Mouse (Mus musculus) spleen, adult 2 months (tissue): Measurements from ENCODE around the gene Fancd2. TPM values are rescaled to one million over a fixed set of nuclear protein-coding genes. Genes with fewer than 3 reads are reported as not detected.
A peak's percentile ranks its signal among the peaks of the same experiment; 100 is the strongest.

Experiments used
- DNase-seq, 2 experiments: peaks; one replicate each; pipeline versions ENCODE4 v3.0.0 to v3.0.0-alpha.2; 2012 to 2021; ENCODE audit warnings: low spot score in 2 of 2, low read depth in 1 of 2
- H3K27ac ChIP-seq: fragments of 200-500 bp; 2 replicates; pipeline ENCODE4 v1.5.1; 2012; ENCODE audit warnings: low read length, inconsistent platforms; ENCODE audit not compliant: insufficient read depth
- H3K27me3 ChIP-seq: fragments of 200-500 bp; 2 replicates; pipeline ENCODE4 v1.6.1; 2012; ENCODE audit warnings: mild to moderate bottlenecking, moderate library complexity, low read length, inconsistent platforms; ENCODE audit not compliant: control insufficient read depth, insufficient read depth
- H3K36me3 ChIP-seq: fragments of 200-500 bp; 2 replicates; pipeline ENCODE4 v1.6.1; 2012; ENCODE audit warnings: mild to moderate bottlenecking, low read length, inconsistent platforms; ENCODE audit not compliant: control insufficient read depth, insufficient read depth
- H3K4me1 ChIP-seq: fragments of 200-500 bp; 2 replicates; pipeline ENCODE4 v1.6.1; 2011; ENCODE audit warnings: inconsistent platforms; ENCODE audit not compliant: control insufficient read depth, insufficient read depth, insufficient read length
- H3K4me3 ChIP-seq: fragments of 200-500 bp; 2 replicates; pipeline ENCODE4 v1.5.1; 2011; ENCODE audit warnings: mild to moderate bottlenecking, inconsistent platforms; ENCODE audit not compliant: insufficient read depth, insufficient read length; ENCODE audit errors: extremely low read depth
- CTCF ChIP-seq: fragments of 200-500 bp; IDR thresholded peaks from 2 replicates; pipeline ENCODE4 v1.5.1; 2011; ENCODE audit warnings: mild to moderate bottlenecking, inconsistent platforms; ENCODE audit not compliant: insufficient read depth, insufficient read length, insufficient replicate concordance; ENCODE audit errors: extremely low read depth
- POLR2A ChIP-seq: fragments of 200-500 bp; IDR thresholded peaks from 2 replicates; pipeline ENCODE4 v1.6.1; 2011; ENCODE audit warnings: low read depth, low read length, inconsistent platforms
- WGBS: fragments of 180-500 bp; shearing (Covaris S2); methylation state at CpG from one replicate; pipeline ENCODE4 v1.1.7; 2018; 5-methylcytosine and 5-hydroxymethylcytosine counted together
- polyA plus RNA-seq: library from polyadenylated mRNA; depleted of rRNA; stranded (reverse); fragments of >200 nt; gene quantifications from 2 replicates; pipeline ENCODE4 v1.2.3, GENCODE M21; 2012

Fancd2 gene
- polyA plus RNA-seq, 1 experiment: 2.8 TPM

DNA sequence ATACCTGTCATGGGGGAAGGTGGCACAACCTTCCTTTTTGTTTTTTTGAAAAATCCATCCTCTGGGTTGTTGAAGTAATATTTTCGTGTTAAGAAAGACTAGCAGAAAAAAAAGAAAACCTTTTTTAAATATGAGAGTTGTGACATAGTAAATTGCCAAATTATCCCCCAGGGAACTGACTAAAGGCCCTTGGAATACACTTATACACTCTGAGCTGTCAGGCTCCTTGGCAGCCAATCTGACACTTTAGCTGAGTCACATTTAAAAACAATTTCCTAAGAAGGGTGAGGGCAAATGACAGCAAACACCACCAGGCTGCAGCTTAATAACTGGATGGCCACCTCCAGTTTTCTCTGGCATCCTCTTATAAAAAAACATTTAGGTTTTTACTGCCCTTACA is 9.2 kb upstream of the Fancd2 start:
- H3K36me3 ChIP-seq: peaks cover 30% of the 10 kb centered on the region
- H3K4me1 ChIP-seq: peaks cover 7% of the 10 kb centered on the region; the same call in 1 of the 2 replicates
- TF ChIP-seq POLR2A (no peak), CTCF (no peak)
- no peak overlapping the region for H3K27ac ChIP-seq
- DNase-seq: no peak
- H3K27me3 ChIP-seq: no peaks in the 10 kb centered on the region
- H3K4me3 ChIP-seq: no peak overlapping the region
- WGBS: 86% methylated on average over 1 of the region's 1 CpGs

DNA sequence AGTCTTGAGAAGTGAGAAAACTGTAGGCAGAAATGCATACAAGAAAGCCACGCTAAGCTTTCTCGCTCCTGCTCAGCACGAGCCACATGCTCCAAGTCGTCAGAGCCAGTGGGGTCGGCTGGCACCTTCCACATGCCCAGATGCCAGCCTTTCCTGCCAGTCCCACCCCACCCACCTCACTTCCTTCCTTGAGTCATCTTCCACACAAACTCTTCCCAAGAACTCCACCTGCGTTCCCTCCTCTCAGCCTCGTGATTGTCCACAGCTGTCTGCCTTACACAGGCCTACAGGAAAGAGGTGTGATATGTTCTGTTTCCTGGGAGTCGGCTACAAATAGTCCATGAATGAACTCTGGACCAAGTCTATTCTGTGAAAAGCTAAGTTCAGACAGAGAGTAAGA is 8.1 kb upstream of the Fancd2 start:
- no peaks in the 10 kb centered on the region for H3K27me3 ChIP-seq
- no peaks in the 10 kb centered on the region for H3K4me1 ChIP-seq
- no peak overlapping the region for H3K4me3 ChIP-seq
- TF ChIP-seq CTCF (no peak), POLR2A (no peak)
- no peak for DNase-seq
- 59% methylated on average over 8 of the region's 8 CpGs for WGBS
- H3K27ac ChIP-seq: no peak overlapping the region
- peaks cover 30% of the 10 kb centered on the region for H3K36me3 ChIP-seq

DNA sequence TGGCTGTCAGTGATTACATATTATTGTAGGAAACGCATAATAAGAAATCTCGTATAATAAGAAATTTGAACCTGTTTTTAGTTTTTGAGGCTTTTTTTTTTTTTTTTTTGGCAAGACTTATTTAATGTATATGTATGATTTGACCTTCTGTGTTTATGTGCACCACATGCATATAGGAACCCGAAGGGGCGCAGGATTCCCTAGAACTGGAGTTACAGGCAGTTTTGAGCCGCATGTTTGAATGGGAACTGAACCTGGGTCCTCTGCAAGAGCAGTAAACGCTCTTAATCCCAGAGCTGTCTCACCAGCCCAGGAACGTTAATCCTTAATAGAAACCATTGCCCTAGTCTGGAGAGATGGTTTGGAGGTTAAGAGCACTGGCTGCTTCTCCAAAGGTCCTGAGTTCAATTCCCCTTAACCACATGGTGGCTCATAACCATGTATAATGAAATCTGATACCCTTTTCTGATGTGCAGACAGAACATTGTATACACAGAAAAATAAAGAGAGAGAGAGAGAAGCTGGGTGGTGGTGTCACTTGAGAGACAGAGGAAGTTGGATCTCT is 440 bp downstream of the Fancd2 start:
- no peak for TF ChIP-seq CTCF
- no peak for TF ChIP-seq POLR2A
- Histone ChIP-seq H3K4me3 (peak overlapping the region; percentile 99), H3K4me1 (peaks cover 7% of the 10 kb centered on the region), H3K27me3 (no peaks in the 10 kb centered on the region), H3K27ac (0 out of 2 replicates have a peak overlapping the region, but pooled peaks have one; percentile 77), H3K36me3 (no peaks in the 10 kb centered on the region)
- DNase-seq: no peak
- WGBS: 5% methylated on average over 7 of the region's 7 CpGs

DNA sequence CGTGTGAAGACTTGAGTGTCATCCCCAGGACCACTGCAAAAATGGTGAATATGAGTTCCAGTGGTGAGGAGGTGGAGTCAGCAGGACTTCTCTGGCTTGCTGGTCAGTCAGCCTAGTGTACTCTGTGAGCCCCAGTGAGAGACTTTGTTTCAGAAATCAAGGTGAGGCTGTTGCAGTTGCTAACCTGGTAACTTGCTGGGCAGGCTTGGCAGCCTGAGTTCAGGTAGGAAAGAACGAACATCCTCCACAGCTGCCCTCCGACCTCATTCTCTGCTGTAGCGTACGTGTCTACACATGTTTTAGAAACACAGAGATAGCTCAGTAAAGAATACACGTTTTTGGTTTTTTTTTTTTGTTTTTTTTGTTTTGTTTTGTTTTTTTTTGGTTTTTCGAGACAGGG is 3.4 kb downstream of the Fancd2 start:
- Histone ChIP-seq H3K27ac (no peak overlapping the region), H3K36me3 (no peaks in the 10 kb centered on the region), H3K4me1 (peaks cover 4% of the 10 kb centered on the region), H3K27me3 (no peaks in the 10 kb centered on the region), H3K4me3 (no peak overlapping the region)
- WGBS: 90% methylated on average over 7 of the region's 7 CpGs
- TF ChIP-seq POLR2A (no peak), CTCF (no peak)
- DNase-seq: no peak

DNA sequence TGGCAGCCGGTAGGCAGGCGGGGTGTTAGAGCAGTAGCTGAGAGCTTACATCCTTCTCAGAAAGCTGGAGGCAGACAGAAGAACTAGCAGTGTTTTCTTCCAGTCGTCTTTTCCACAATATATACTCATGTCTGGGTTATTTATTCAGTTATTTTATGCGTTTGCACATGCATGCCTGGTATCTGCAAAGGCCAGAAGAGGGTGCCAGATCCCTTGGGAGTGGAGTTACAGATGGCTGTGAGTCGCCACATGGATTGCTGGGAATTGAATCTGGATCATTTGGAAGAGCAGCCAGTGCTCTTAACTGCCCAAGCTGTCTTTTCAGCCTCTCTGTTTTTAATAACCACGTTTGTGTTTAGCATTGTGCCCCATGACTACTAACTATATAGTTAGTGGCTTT is 10.1 kb downstream of the Fancd2 start:
- no peak overlapping the region for H3K27ac ChIP-seq
- no peaks in the 10 kb centered on the region for H3K36me3 ChIP-seq
- H3K27me3 ChIP-seq: no peaks in the 10 kb centered on the region
- no peak for TF ChIP-seq CTCF
- TF ChIP-seq POLR2A: no peak
- no peaks in the 10 kb centered on the region for H3K4me1 ChIP-seq
- H3K4me3 ChIP-seq: no peak overlapping the region
- no peak for DNase-seq
- 94% methylated on average over 6 of the region's 6 CpGs for WGBS

DNA sequence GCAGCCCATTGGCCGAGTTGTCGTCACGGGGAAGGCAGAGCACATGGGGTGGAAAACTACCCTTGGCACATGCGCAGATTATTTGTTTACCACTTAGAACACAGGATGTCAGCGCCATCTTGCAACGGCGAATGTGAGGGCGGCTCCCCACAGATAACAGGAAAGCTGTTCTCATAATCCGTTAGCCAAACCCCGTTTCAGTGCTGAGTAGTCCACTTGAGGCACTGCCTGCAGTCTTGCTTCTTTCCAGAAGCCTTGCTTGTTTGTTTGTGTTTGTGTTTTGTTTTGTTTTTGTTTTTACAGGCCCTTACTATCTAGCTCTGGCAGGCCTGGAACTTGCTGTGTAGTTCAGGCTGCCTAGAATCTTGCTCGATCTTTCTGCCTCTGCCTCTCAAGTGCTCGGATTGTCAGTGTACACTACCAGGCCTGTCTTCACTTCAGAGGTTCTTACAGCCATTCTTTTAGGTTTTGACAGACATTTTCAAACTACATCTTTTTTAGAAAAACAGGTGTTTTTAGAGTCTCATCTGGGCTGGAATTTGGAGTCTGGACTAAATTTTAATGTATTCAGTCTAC is 12.5 kb downstream of the Fancd2 start:
- no peak overlapping the region for H3K27ac ChIP-seq
- H3K4me1 ChIP-seq: no peaks in the 10 kb centered on the region
- no peak for DNase-seq
- WGBS: 85% methylated on average over 9 of the region's 12 CpGs
- TF ChIP-seq POLR2A: no peak
- no peak for TF ChIP-seq CTCF
- H3K27me3 ChIP-seq: no peaks in the 10 kb centered on the region
- H3K36me3 ChIP-seq: no peaks in the 10 kb centered on the region
- H3K4me3 ChIP-seq: no peak overlapping the region

DNA sequence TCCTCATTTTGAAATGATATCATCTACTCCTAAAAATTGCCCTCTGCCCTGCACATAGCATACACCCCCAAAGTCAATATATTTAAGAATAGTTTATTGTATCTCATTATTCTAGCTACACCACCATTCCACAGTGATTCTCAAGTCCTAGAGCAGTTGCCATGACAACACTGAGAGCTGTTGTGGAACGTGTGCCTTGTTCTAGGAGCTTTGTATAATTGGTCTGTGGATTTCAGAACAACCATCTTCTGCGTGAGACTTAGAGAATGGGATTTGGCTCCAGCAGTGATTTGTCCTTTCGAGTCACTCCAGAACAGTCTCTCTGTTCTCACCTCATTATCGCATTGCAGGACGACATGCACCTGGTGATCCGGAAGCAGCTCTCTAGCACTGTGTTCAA is 28.3 kb downstream of the Fancd2 start:
- no peaks in the 10 kb centered on the region for H3K4me1 ChIP-seq
- H3K27ac ChIP-seq: no peak overlapping the region
- TF ChIP-seq POLR2A (no peak), CTCF (no peak)
- no peak for DNase-seq
- no peaks in the 10 kb centered on the region for H3K36me3 ChIP-seq
- no peaks in the 10 kb centered on the region for H3K27me3 ChIP-seq
- H3K4me3 ChIP-seq: no peak overlapping the region
- WGBS: 95% methylated on average over 6 of the region's 6 CpGs
